Mouse (Mus musculus) bone marrow, adult 2 months (tissue): Measurements from ENCODE around the gene Ap2b1.

Experiments used
- CTCF ChIP-seq: fragments of 200-500 bp; IDR thresholded peaks from 2 replicates; pipeline ENCODE4 v1.5.1; 2011; ENCODE audit warnings: low read length, control low read depth; ENCODE audit not compliant: control insufficient read depth, insufficient read depth
- POLR2A ChIP-seq: fragments of 200-500 bp; IDR thresholded peaks from 2 replicates; pipeline ENCODE4 v1.6.1; 2011; ENCODE audit warnings: low read depth, mild to moderate bottlenecking, control low read depth, low read length, borderline replicate concordance; ENCODE audit not compliant: control insufficient read depth

- TF ChIP-seq POLR2A (no peak), CTCF (no peak)
These were observed 900 bp downstream of the Ap2b1 start for GRCm38 (mm10) chr11:83299724-83300123.
